Mouse (Mus musculus) limb, embryonic 15.5 days (tissue): Measurements from ENCODE around the gene Prnd. TPM values are rescaled to one million over a fixed set of nuclear protein-coding genes. Genes with fewer than 3 reads are reported as not detected.

Experiments used
- ATAC-seq: fragments of 200-750 bp; cut with Nextera tagmentation; 2 replicates; pipeline ENCODE4 v1.8.0; 2017; ENCODE audit warnings: low read depth, moderate TSS enrichment; ENCODE audit not compliant: insufficient number of reproducible peaks, low FRiP score, low TSS enrichment
- H3K27ac ChIP-seq: fragments of 300-500 bp; sonication (generic); 2 replicates; pipeline ENCODE4 v1.5.1; 2015; ENCODE audit warnings: moderate library complexity, mild to moderate bottlenecking, inconsistent platforms
- H3K27me3 ChIP-seq: fragments of 300-500 bp; sonication (generic); 2 replicates; pipeline ENCODE4 v1.6.1; 2015; ENCODE audit warnings: inconsistent platforms
- H3K36me3 ChIP-seq: fragments of 300-500 bp; sonication (generic); 2 replicates; pipeline ENCODE4 v1.6.1; 2015; ENCODE audit warnings: inconsistent platforms
- H3K4me1 ChIP-seq: fragments of 300-500 bp; sonication (generic); 2 replicates; pipeline ENCODE4 v1.6.1; 2015; ENCODE audit warnings: inconsistent platforms
- H3K4me2 ChIP-seq: fragments of 300-500 bp; sonication (generic); 2 replicates; pipeline ENCODE4 v1.6.1; 2015; ENCODE audit warnings: mild to moderate bottlenecking, inconsistent platforms
- H3K4me3 ChIP-seq: fragments of 300-500 bp; sonication (generic); 2 replicates; pipeline ENCODE4 v1.5.1; 2015; ENCODE audit warnings: mild to moderate bottlenecking, inconsistent platforms
- H3K9ac ChIP-seq: fragments of 300-500 bp; sonication (generic); 2 replicates; pipeline ENCODE4 v1.6.1; 2015; ENCODE audit warnings: inconsistent platforms
- H3K9me3 ChIP-seq: fragments of 300-500 bp; sonication (generic); 2 replicates; pipeline ENCODE4 v1.6.1; 2016; ENCODE audit warnings: inconsistent platforms
- WGBS: fragments of 180-500 bp; shearing (Covaris S2); methylation state at CpG from one replicate; pipeline ENCODE4 v1.1.7; 2015; 5-methylcytosine and 5-hydroxymethylcytosine counted together
- polyA plus RNA-seq: library from polyadenylated mRNA; unstranded; fragments of >200 nt; fragmentation: Nextera tagmentation; extraction: Ambion mirVana; gene quantifications from 2 replicates; pipeline ENCODE4 v1.2.1, GENCODE M21; 2015

Prnd gene
- polyA plus RNA-seq, 1 experiment from 2014 or later, result 49.7 TPM

DNA sequence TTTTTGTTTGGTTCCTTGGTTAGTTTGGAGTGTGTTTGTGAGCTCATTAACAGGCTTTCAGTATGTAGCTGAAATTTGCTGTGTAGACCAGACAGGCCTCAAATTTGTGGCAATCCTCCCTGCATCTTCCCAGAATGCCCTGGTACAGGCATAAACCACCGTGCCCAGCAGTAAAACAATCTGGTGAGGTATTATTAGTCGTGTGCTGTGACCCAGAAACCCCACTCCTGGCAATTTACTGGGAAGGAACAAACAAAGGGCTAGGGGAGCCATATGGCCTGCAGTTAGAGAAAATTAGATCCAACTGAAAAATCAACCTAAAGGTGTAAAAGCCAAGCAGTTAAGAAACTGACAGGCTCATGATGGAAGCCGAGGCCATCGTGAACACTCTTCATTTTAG, 39.3 kb upstream of the Prnd start:
- no peak overlapping the region for H3K27ac ChIP-seq
- H3K27me3 ChIP-seq, result no peaks in the 10 kb centered on the region
- H3K4me3 ChIP-seq, result no peak overlapping the region
- no peaks in the 10 kb centered on the region for H3K9me3 ChIP-seq
- H3K36me3 ChIP-seq, result no peaks in the 10 kb centered on the region
- H3K9ac ChIP-seq, result no peak overlapping the region
- H3K4me2 ChIP-seq, result no peak overlapping the region
- 29% methylated on average over 4 of the region's 4 CpGs for WGBS
- H3K4me1 ChIP-seq, result 0 out of 2 replicates have a peak, but pooled peaks cover 4% of the 10 kb centered on the region
- ATAC-seq, result no peak

GRCm38 (mm10) chr2:131912526-131913258, 38.0 kb upstream of the Prnd start:
- H3K36me3 ChIP-seq, result peaks cover 2% of the 10 kb centered on the region; the same call in 1 of the 2 replicates
- no peaks in the 10 kb centered on the region for H3K27me3 ChIP-seq
- H3K4me1 ChIP-seq, result 0 out of 2 replicates have a peak, but pooled peaks cover 4% of the 10 kb centered on the region
- 71% methylated on average over 8 of the region's 8 CpGs for WGBS
- H3K4me2 ChIP-seq, result no peak overlapping the region
- no peak for ATAC-seq
- H3K9me3 ChIP-seq, result no peaks in the 10 kb centered on the region
- no peak overlapping the region for H3K27ac ChIP-seq
- H3K9ac ChIP-seq, result no peak overlapping the region
- no peak overlapping the region for H3K4me3 ChIP-seq

DNA sequence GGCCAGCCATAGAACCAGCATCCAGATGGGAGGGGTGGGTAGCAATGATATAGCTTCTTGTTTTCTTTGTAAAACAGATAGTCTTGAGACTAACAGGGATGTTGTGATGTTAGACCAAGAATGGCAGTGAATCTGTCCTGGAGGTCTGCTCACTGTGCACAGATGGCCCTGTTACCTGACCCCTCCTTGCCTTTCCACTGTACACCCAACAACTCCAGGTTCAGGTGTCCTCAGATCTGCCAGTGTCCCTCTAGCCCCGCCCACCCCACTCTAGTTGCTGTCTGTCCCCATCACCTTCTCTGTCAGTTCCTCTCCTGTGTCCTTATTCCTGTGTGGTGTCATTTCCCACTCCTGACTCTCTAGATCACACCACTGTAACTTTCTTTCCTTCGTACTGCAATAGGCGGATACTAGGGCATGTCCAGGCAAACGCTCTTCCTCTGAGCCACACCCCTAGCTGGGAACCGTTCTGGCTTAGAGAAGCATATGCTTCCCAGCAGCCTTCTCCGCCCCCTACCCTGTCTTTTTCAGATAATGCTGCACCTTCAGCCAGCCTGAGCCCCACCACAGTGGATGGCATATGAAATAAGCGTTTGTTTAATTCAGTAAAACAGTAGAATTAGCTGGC, 18.3 kb upstream of the Prnd start:
- H3K4me1 ChIP-seq, result peaks cover 12% of the 10 kb centered on the region
- WGBS, result 62% methylated on average over 7 of the region's 7 CpGs
- H3K4me3 ChIP-seq, result no peak overlapping the region
- no peak overlapping the region for H3K4me2 ChIP-seq
- no peaks in the 10 kb centered on the region for H3K9me3 ChIP-seq
- H3K36me3 ChIP-seq, result peaks cover 6% of the 10 kb centered on the region
- no peak for ATAC-seq
- H3K27ac ChIP-seq, result no peak overlapping the region
- no peak overlapping the region for H3K9ac ChIP-seq
- H3K27me3 ChIP-seq, result no peaks in the 10 kb centered on the region

DNA sequence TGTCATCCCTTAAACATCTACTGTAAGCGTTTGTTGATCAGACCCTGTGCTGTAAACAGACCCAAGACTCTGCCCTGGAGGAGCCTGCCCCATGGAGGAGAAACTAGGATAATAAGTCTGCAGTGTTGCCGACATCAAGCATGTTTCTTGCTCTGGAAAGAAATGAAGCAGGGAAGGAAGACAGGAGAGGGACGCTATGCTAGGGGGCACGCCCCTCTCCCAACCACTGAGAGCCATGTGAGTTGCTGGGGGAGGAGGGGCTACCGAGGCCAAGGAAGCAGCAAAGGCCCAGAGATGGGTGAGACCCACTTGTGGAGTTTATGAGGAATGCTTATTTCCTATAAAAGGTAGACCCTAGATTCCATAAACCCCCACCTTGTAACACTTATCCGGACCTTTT, 17.6 kb upstream of the Prnd start:
- H3K4me1 ChIP-seq, result peaks cover 12% of the 10 kb centered on the region
- no peaks in the 10 kb centered on the region for H3K9me3 ChIP-seq
- 27% methylated on average over 6 of the region's 6 CpGs for WGBS
- H3K27me3 ChIP-seq, result no peaks in the 10 kb centered on the region
- no peak for ATAC-seq
- peaks cover 6% of the 10 kb centered on the region for H3K36me3 ChIP-seq
- no peak overlapping the region for H3K9ac ChIP-seq
- H3K27ac ChIP-seq, result no peak overlapping the region
- no peak overlapping the region for H3K4me2 ChIP-seq
- H3K4me3 ChIP-seq, result no peak overlapping the region

- Histone ChIP-seq H3K9ac (no peak overlapping the region), H3K27ac (no peak overlapping the region), H3K9me3 (no peaks in the 10 kb centered on the region), H3K27me3 (no peaks in the 10 kb centered on the region), H3K4me1 (peaks cover 12% of the 10 kb centered on the region), H3K36me3 (peaks cover 6% of the 10 kb centered on the region), H3K4me2 (no peak overlapping the region), H3K4me3 (no peak overlapping the region)
- no peak for ATAC-seq
- WGBS, result 60% methylated on average over 3 of the region's 3 CpGs
Measured at GRCm38 (mm10) chr2:131933598-131933997, 17.1 kb upstream of the Prnd start.

GRCm38 (mm10) chr2:131934243-131934642, 16.4 kb upstream of the Prnd start:
- H3K4me2 ChIP-seq, result no peak overlapping the region
- H3K27me3 ChIP-seq, result no peaks in the 10 kb centered on the region
- no peak overlapping the region for H3K9ac ChIP-seq
- no peak overlapping the region for H3K27ac ChIP-seq
- H3K4me1 ChIP-seq, result peaks cover 12% of the 10 kb centered on the region
- peaks cover 6% of the 10 kb centered on the region for H3K36me3 ChIP-seq
- 89% methylated on average over 2 of the region's 2 CpGs for WGBS
- no peak for ATAC-seq
- H3K4me3 ChIP-seq, result no peak overlapping the region
- H3K9me3 ChIP-seq, result no peaks in the 10 kb centered on the region

DNA sequence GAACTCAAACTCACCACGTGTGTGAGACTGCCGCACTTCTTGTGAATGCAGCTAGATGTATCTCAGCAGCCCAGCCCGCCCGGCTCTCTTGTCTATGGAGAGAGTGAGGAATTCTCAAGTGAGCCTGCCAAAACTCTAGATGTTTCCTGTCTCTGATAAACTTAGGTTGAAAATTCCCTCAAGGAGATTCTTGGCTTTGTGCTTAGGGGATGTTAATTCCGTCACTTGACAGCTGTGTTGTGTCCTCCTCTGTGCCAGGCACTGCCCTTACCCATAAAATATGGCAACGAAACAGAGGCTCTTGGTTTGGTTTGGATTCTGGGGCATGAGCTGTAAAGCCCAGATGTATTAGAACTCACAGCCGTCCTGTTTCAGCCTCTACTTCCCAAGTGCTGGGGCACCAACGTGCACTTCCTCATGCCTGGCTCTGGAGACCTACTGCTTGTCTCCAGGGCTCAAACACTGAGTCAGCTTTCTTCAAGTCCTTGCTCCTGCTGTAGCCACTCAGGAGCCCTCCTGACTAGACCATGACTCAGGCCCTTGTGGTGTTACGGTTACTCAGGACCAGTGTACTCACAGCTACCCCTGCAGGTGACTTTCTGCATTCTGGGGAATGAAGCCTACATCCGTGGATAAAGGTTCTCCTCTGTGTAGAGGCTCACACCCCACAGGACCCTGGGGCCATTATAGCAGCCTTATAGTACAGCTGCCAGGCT, 15.1 kb upstream of the Prnd start:
- Histone ChIP-seq H3K9ac (no peak overlapping the region), H3K4me1 (peaks cover 12% of the 10 kb centered on the region), H3K27ac (no peak overlapping the region), H3K27me3 (no peaks in the 10 kb centered on the region), H3K4me3 (no peak overlapping the region), H3K36me3 (peaks cover 6% of the 10 kb centered on the region), H3K4me2 (no peak overlapping the region), H3K9me3 (no peaks in the 10 kb centered on the region)
- ATAC-seq, result no peak
- 74% methylated on average over 10 of the region's 10 CpGs for WGBS

DNA sequence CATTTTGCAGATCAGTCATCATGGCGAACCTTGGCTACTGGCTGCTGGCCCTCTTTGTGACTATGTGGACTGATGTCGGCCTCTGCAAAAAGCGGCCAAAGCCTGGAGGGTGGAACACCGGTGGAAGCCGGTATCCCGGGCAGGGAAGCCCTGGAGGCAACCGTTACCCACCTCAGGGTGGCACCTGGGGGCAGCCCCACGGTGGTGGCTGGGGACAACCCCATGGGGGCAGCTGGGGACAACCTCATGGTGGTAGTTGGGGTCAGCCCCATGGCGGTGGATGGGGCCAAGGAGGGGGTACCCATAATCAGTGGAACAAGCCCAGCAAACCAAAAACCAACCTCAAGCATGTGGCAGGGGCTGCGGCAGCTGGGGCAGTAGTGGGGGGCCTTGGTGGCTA, 14.3 kb upstream of the Prnd start:
- WGBS, result 97% methylated on average over 10 of the region's 10 CpGs
- Histone ChIP-seq H3K9ac (no peak overlapping the region), H3K4me2 (no peak overlapping the region), H3K9me3 (no peaks in the 10 kb centered on the region), H3K4me3 (no peak overlapping the region), H3K4me1 (peaks cover 12% of the 10 kb centered on the region), H3K36me3 (peaks cover 6% of the 10 kb centered on the region), H3K27me3 (no peaks in the 10 kb centered on the region), H3K27ac (no peak overlapping the region)
- no peak for ATAC-seq

DNA sequence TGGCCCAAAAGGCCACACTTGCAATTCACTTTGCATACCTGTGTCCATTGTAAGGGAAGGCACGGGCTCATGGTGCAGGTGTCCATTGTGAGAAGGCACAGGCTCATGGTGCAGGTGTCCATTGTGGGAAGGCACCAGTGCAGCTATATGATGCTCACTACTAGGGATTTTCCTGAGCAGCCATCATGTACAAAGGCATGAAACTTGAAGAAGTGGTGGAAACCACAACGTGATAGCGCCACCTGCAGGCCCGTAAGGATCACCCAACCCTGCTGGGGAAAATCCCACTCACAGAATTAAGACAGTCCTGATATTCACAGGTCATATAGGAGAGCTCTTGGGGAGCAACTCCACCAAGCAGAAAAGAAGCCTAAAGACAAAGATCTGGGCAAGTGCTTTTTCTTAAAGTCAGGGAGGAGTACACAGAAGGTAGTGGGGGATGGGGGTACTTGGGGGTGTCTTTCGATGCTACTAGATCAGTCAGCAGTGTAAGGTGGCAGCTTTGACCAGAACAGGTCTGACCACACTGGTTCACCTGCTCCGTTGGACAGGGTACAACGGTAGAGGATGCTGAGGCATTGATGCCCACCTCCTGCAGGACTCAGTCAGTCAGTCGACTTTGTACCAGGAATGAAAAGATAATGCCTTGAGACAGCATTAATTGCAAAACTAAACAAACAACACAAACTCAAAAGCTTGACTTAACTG, 11.1 kb upstream of the Prnd start:
- ATAC-seq, result no peak
- H3K27me3 ChIP-seq, result no peaks in the 10 kb centered on the region
- 38% methylated on average over 8 of the region's 8 CpGs for WGBS
- H3K4me3 ChIP-seq, result no peak overlapping the region
- H3K4me1 ChIP-seq, result no peaks in the 10 kb centered on the region
- H3K9me3 ChIP-seq, result no peaks in the 10 kb centered on the region
- no peak overlapping the region for H3K27ac ChIP-seq
- peaks cover 6% of the 10 kb centered on the region for H3K36me3 ChIP-seq
- H3K9ac ChIP-seq, result no peak overlapping the region
- H3K4me2 ChIP-seq, result no peak overlapping the region

- 90% methylated on average over 3 of the region's 3 CpGs for WGBS
Measured at GRCm38 (mm10) chr2:131940506-131940905, 10.2 kb upstream of the Prnd start.

GRCm38 (mm10) chr2:131941501-131941900, 9.2 kb upstream of the Prnd start:
- no peaks in the 10 kb centered on the region for H3K4me1 ChIP-seq
- H3K27me3 ChIP-seq, result no peaks in the 10 kb centered on the region
- ATAC-seq, result no peak
- no peak overlapping the region for H3K4me3 ChIP-seq
- H3K36me3 ChIP-seq, result peaks cover 3% of the 10 kb centered on the region
- no peak overlapping the region for H3K27ac ChIP-seq
- no peaks in the 10 kb centered on the region for H3K9me3 ChIP-seq
- no peak overlapping the region for H3K4me2 ChIP-seq
- H3K9ac ChIP-seq, result no peak overlapping the region
- 56% methylated on average over 6 of the region's 6 CpGs for WGBS

More at GRCm38 (mm10) chr2:131940506-131940905, 10.2 kb upstream of the Prnd start:
- peaks cover 6% of the 10 kb centered on the region for H3K36me3 ChIP-seq
- H3K4me1 ChIP-seq, result no peaks in the 10 kb centered on the region
- no peak overlapping the region for H3K4me2 ChIP-seq
- no peaks in the 10 kb centered on the region for H3K9me3 ChIP-seq
- no peaks in the 10 kb centered on the region for H3K27me3 ChIP-seq
- no peak overlapping the region for H3K4me3 ChIP-seq
- H3K9ac ChIP-seq, result no peak overlapping the region
- H3K27ac ChIP-seq, result no peak overlapping the region
- ATAC-seq, result no peak
